Mouse (Mus musculus): ENCODE measurements around the gene Ptprt. TPM values are rescaled to one million over a fixed set of nuclear protein-coding genes. Genes with fewer than 3 reads are reported as not detected.
"Not testable (repeated sequence)": the region's sequence is repeated elsewhere in the genome, so short reads cannot be mapped to it uniquely, and the experiment has no call there.

Gene Ptprt
- total and polyA plus RNA-seq, 3 experiments: 0.76 TPM; not detected in 2

- Histone ChIP-seq H3K27ac (ENCODE audit: insufficient read depth, low read depth) (no peak overlapping the region), H3K27me3 (replicated peaks) (no peaks in the 10 kb centered on the region), H3K4me2 (ENCODE audit: insufficient read depth, low read depth, poor library complexity, severe bottlenecking) (no peak overlapping the region), H3K4me1 (ENCODE audit: control insufficient read depth in 1 of 2, insufficient read depth in 2 of 2) (no peaks in the 10 kb centered on the region), H3K4me3 (replicated peaks in 1 of 3; ENCODE audit: low read depth in 2 of 3, low read length in 2 of 3, poor library complexity in 1 of 3) (no peak overlapping the region), H3K9ac (ENCODE audit: insufficient read depth, low read depth) (no peak overlapping the region), H3K9me3 (replicated peaks; ENCODE audit: low read length) (peaks cover 57% of the 10 kb centered on the region), H3K79me2 (replicated peaks; ENCODE audit: control insufficient read depth, extremely low read depth, insufficient read depth, poor library complexity, severe bottlenecking) (no peaks in the 10 kb centered on the region), H3K36me3 (replicated peaks in 1 of 2; ENCODE audit: control insufficient read depth in 1 of 2, insufficient read depth in 1 of 2, low read length in 1 of 2) (no peaks in the 10 kb centered on the region)
- in situ Hi-C loops (cut with MboI; ENCODE audit: low pct_ligation_motif_present, low pct_unique_long_range_greater_than_20kb, low sequenced_read_pairs) (no loop called here), dilution Hi-C loops (cut with MboI; ENCODE audit: extremely low pct_ligation_motif_present, extremely low pct_unique_long_range_greater_than_20kb, low sequenced_read_pairs) (no loop called here)
- no peak for TF ChIP-seq USF1 (IDR thresholded peaks at IDR 0.05; ENCODE audit: low read depth, low read length)
- TF ChIP-seq CHD1 (IDR thresholded peaks at IDR 0.05; ENCODE audit: low read depth, low read length): no peak
- TF ChIP-seq HCFC1 (IDR thresholded peaks at IDR 0.05; ENCODE audit: low read depth, low read length): no peak
- TF ChIP-seq E2F4 (IDR thresholded peaks at IDR 0.05; ENCODE audit: insufficient replicate concordance, low read depth, low read length): no peak
- TF ChIP-seq MEF2A (IDR thresholded peaks at IDR 0.05; ENCODE audit: borderline replicate concordance, low read depth, low read length): no peak
- TF ChIP-seq BHLHE40 (IDR thresholded peaks at IDR 0.05; ENCODE audit: low read depth, low read length): no peak
- no peak for TF ChIP-seq TCF12 (IDR thresholded peaks at IDR 0.05; ENCODE audit: low read depth, low read length)
- no peak for TF ChIP-seq ZNF384 (IDR thresholded peaks at IDR 0.05; ENCODE audit: low read depth, low read length)
- TF ChIP-seq NRF1 (IDR thresholded peaks at IDR 0.05; ENCODE audit: low read depth, low read length): no peak
- no peak for TF ChIP-seq JUND (conservative IDR thresholded peaks at IDR 0.05; ENCODE audit: low read depth, low read length)
- no peak for TF ChIP-seq MAFK (IDR thresholded peaks at IDR 0.05; ENCODE audit: insufficient replicate concordance, low read length)
- TF ChIP-seq KAT2A (IDR thresholded peaks at IDR 0.05; ENCODE audit: insufficient replicate concordance, low read length): no peak
- TF ChIP-seq PAX5 (IDR thresholded peaks at IDR 0.05; ENCODE audit: low read length): no peak
- no peak for TF ChIP-seq RCOR1 (conservative IDR thresholded peaks at IDR 0.05; ENCODE audit: low read depth, low read length)
- DNase-seq (ENCODE audit: extremely low read depth): no peak
Measured at GRCm38 (mm10) chr2:161516921-161517320, 1144.0 kb downstream of the Ptprt start.

- DNase-seq (ENCODE audit: extremely low read depth): no peak
- TF ChIP-seq MXI1 (IDR thresholded peaks at IDR 0.05; ENCODE audit: low read depth, low read length) (no peak), CHD2 (IDR thresholded peaks at IDR 0.05; ENCODE audit: low read length) (no peak)
- H3K27me3 ChIP-seq (replicated peaks): no peaks in the 10 kb centered on the region
- no peak overlapping the region for H3K4me3 ChIP-seq (replicated peaks in 1 of 3; ENCODE audit: low read depth in 2 of 3, low read length in 2 of 3, poor library complexity in 1 of 3)
- in situ Hi-C loops (cut with MboI; ENCODE audit: low pct_ligation_motif_present, low pct_unique_long_range_greater_than_20kb, low sequenced_read_pairs): no loop called here
- H3K9me3 ChIP-seq (replicated peaks; ENCODE audit: low read length): peaks cover 62% of the 10 kb centered on the region
- H3K9ac ChIP-seq (ENCODE audit: insufficient read depth, low read depth): no peak overlapping the region
- no peaks in the 10 kb centered on the region for H3K4me1 ChIP-seq (ENCODE audit: control insufficient read depth in 1 of 2, insufficient read depth in 2 of 2)
- H3K79me2 ChIP-seq (replicated peaks; ENCODE audit: control insufficient read depth, extremely low read depth, insufficient read depth, poor library complexity, severe bottlenecking): no peaks in the 10 kb centered on the region
- no peak overlapping the region for H3K27ac ChIP-seq (ENCODE audit: insufficient read depth, low read depth)
- dilution Hi-C loops (cut with MboI; ENCODE audit: extremely low pct_ligation_motif_present, extremely low pct_unique_long_range_greater_than_20kb, low sequenced_read_pairs): no loop called here
- H3K36me3 ChIP-seq (replicated peaks in 1 of 2; ENCODE audit: control insufficient read depth in 1 of 2, insufficient read depth in 1 of 2, low read length in 1 of 2): no peaks in the 10 kb centered on the region
- no peak overlapping the region for H3K4me2 ChIP-seq (ENCODE audit: insufficient read depth, low read depth, poor library complexity, severe bottlenecking)
Measured at GRCm38 (mm10) chr2:161513256-161513655, 1147.7 kb downstream of the Ptprt start.

GRCm38 (mm10) chr2:161511880-161512570 is 1148.9 kb downstream of the Ptprt start:
- DNase-seq (ENCODE audit: extremely low read depth); H3K9ac ChIP-seq (ENCODE audit: insufficient read depth, low read depth); H3K4me2 ChIP-seq (ENCODE audit: insufficient read depth, low read depth, poor library complexity, severe bottlenecking); H3K27me3 ChIP-seq (replicated peaks); H3K4me1 ChIP-seq (ENCODE audit: control insufficient read depth in 1 of 2, insufficient read depth in 2 of 2); H3K4me3 ChIP-seq (replicated peaks in 1 of 3; ENCODE audit: low read depth in 2 of 3, low read length in 2 of 3, poor library complexity in 1 of 3); H3K36me3 ChIP-seq (replicated peaks in 1 of 2; ENCODE audit: control insufficient read depth in 1 of 2, insufficient read depth in 1 of 2, low read length in 1 of 2); H3K79me2 ChIP-seq (replicated peaks; ENCODE audit: control insufficient read depth, extremely low read depth, insufficient read depth, poor library complexity, severe bottlenecking); in situ Hi-C loops (cut with MboI; ENCODE audit: low pct_ligation_motif_present, low pct_unique_long_range_greater_than_20kb, low sequenced_read_pairs); H3K27ac ChIP-seq (ENCODE audit: insufficient read depth, low read depth); dilution Hi-C loops (cut with MboI; ENCODE audit: extremely low pct_ligation_motif_present, extremely low pct_unique_long_range_greater_than_20kb, low sequenced_read_pairs): not testable (repeated sequence)
- H3K9me3 ChIP-seq (replicated peaks; ENCODE audit: low read length): peaks cover 60% of the 10 kb centered on the region

Data from CH12.LX (cell line).